Mouse (Mus musculus): Measurements from ENCODE around the gene Ccdc9b. TPM values are rescaled to one million over a fixed set of nuclear protein-coding genes. Genes with fewer than 3 reads are reported as not detected.

Gene Ccdc9b
- polyA plus RNA-seq (2017; shearing (Covaris generic)), result not detected

GRCm38 (mm10) chr2:118761906-118762783, at the start of gene Ccdc9b:
Ccdc9b (minus strand) TSS chr2:118762661.

GRCm38 (mm10) chr2:118779504-118780480, 17.3 kb upstream of the Ccdc9b start, which contains the start of gene Disp2:
Disp2 (plus strand) TSS chr2:118779719.

GRCm38 (mm10) chr2:118772158-118772874, 9.9 kb upstream of the Ccdc9b start, which contains the start of gene Phgr1:
Phgr1 (plus strand) TSS chr2:118772769.

GRCm38 (mm10) chr2:118745232-118745884, 17.1 kb downstream of the Ccdc9b start, which contains the start of gene Inafm2:
Inafm2 (plus strand) TSS chr2:118745758.

GRCm38 (mm10) chr2:118728337-118728736, 34.1 kb downstream of the Ccdc9b start, which contains the start of gene Plcb2:
Plcb2 (minus strand) TSS chr2:118728438.

Other genes starting within 250 kb of the Ccdc9b start
- gene Bmf, start 213.0 kb downstream of the Ccdc9b start, polyA plus RNA-seq (2017; shearing (Covaris generic)), result 2.8 TPM
- gene Bub1b, start 164.4 kb downstream of the Ccdc9b start, polyA plus RNA-seq (2017; shearing (Covaris generic)), result 9.4 TPM
- gene Pak6, start 99.4 kb downstream of the Ccdc9b start, polyA plus RNA-seq (2017; shearing (Covaris generic)), result 0.07 TPM
- gene Ankrd63, start 58.7 kb downstream of the Ccdc9b start, polyA plus RNA-seq (2017; shearing (Covaris generic)), result not detected
- gene Plcb2, start 34.2 kb downstream of the Ccdc9b start, polyA plus RNA-seq (2017; shearing (Covaris generic)), result 47.4 TPM
- gene Inafm2, start 16.9 kb downstream of the Ccdc9b start, polyA plus RNA-seq (2017; shearing (Covaris generic)), result 3.2 TPM
- not detected for gene Phgr1, start 10.1 kb upstream of the Ccdc9b start, polyA plus RNA-seq (2017; shearing (Covaris generic))
- not detected for gene Disp2, start 17.1 kb upstream of the Ccdc9b start, polyA plus RNA-seq (2017; shearing (Covaris generic))
- gene Knstrn, start 51.3 kb upstream of the Ccdc9b start, polyA plus RNA-seq (2017; shearing (Covaris generic)), result 13.7 TPM
- gene Ivd, start 99.3 kb upstream of the Ccdc9b start, polyA plus RNA-seq (2017; shearing (Covaris generic)), result 84.0 TPM
- gene Bahd1, start 137.7 kb upstream of the Ccdc9b start, polyA plus RNA-seq (2017; shearing (Covaris generic)), result 2.2 TPM
- gene Chst14, start 163.8 kb upstream of the Ccdc9b start, polyA plus RNA-seq (2017; shearing (Covaris generic)), result 4.7 TPM